Mouse (Mus musculus) small intestine, adult 2 months (tissue): ENCODE data around the gene Lpin1.

Experiments used
- CTCF ChIP-seq: fragments of 200-500 bp; IDR thresholded peaks from 2 replicates; pipeline ENCODE4 v1.5.1; 2012; ENCODE audit warnings: low read depth, mild to moderate bottlenecking, control low read depth, inconsistent platforms, low read length, moderate library complexity, mixed read lengths; ENCODE audit not compliant: insufficient replicate concordance, insufficient read length; ENCODE audit errors: extremely low read depth
- POLR2A ChIP-seq: fragments of 200-500 bp; IDR thresholded peaks from 2 replicates; pipeline ENCODE4 v1.6.1; 2012; ENCODE audit warnings: low read depth, mild to moderate bottlenecking, control low read depth, inconsistent platforms, low read length, moderate library complexity

- no peak for TF ChIP-seq CTCF
- TF ChIP-seq POLR2A: no peak
These were observed 25.1 kb upstream of the Lpin1 start for GRCm38 (mm10) chr12:16635816-16636215.
